In genomic region chr13:60225736-60226135, GRCm38 (mm10) we compare ENCODE assay signal across 8 mouse cellular contexts. TPM values are rescaled to one million over a fixed set of nuclear protein-coding genes. Genes with fewer than 3 reads are reported as not detected.
DNase-seq lines count a peak whose midpoint lies in the region; ATAC-seq and TF ChIP-seq lines count a peak whose summit lies in the region.

No protein-coding gene starts in this region.

- H3K27me3 ChIP-seq in midbrain, embryonic 14.5 days (ENCODE audit: control insufficient read depth, insufficient read depth, low read length), result no peaks in the 10 kb centered on the region
- H3K27me3 ChIP-seq in midbrain, embryonic 11.5 days (ENCODE audit: control insufficient read depth, insufficient read depth, low read length), result no peaks in the 10 kb centered on the region
- H3K27me3 ChIP-seq in hindbrain, postnatal 0 days (ENCODE audit: insufficient read depth, low read length), result no peaks in the 10 kb centered on the region
- H3K27me3 ChIP-seq in neural tube, embryonic 12.5 days (replicated peaks), result no peaks in the 10 kb centered on the region

- H3K4me1 ChIP-seq in midbrain, embryonic 14.5 days (ENCODE audit: control insufficient read depth, insufficient read depth, low read length), result no peaks in the 10 kb centered on the region
- no peaks in the 10 kb centered on the region for H3K4me1 ChIP-seq in midbrain, embryonic 11.5 days (ENCODE audit: control insufficient read depth, insufficient read depth, low read length)
- peaks cover 7% of the 10 kb centered on the region; the same call in 1 of the 2 replicates for H3K4me1 ChIP-seq in embryonic fibroblast, embryonic 13.5 days (ENCODE audit: control insufficient read depth, insufficient read depth, low read length)
- H3K4me1 ChIP-seq in hindbrain, postnatal 0 days (ENCODE audit: insufficient read depth, low read length), result no peaks in the 10 kb centered on the region
- H3K4me1 ChIP-seq in neural tube, embryonic 12.5 days, result peaks cover 13% of the 10 kb centered on the region

- H3K27ac ChIP-seq in midbrain, embryonic 14.5 days (replicated peaks; ENCODE audit: low read depth, low read length), result no peak overlapping the region
- H3K27ac ChIP-seq in midbrain, embryonic 11.5 days (ENCODE audit: low read depth, low read length), result no peak overlapping the region
- peak overlapping the region; percentile 84 for H3K27ac ChIP-seq in embryonic fibroblast, embryonic 13.5 days (ENCODE audit: insufficient read depth, low read length)
- H3K27ac ChIP-seq in hindbrain, postnatal 0 days, result no peak overlapping the region
- H3K27ac ChIP-seq in neural tube, embryonic 12.5 days, result no peak overlapping the region

- peaks cover 7% of the 10 kb centered on the region; the same call in 1 of the 2 replicates for H3K9me3 ChIP-seq in midbrain, embryonic 14.5 days (ENCODE audit: control insufficient read depth, low read length)
- H3K9me3 ChIP-seq in midbrain, embryonic 11.5 days (ENCODE audit: control insufficient read depth, low read length), result peaks cover 5% of the 10 kb centered on the region; the same call in 1 of the 2 replicates
- no peaks in the 10 kb centered on the region for H3K9me3 ChIP-seq in hindbrain, postnatal 0 days (ENCODE audit: low read length)
- 0 out of 2 replicates have a peak, but pooled peaks cover 5% of the 10 kb centered on the region for H3K9me3 ChIP-seq in neural tube, embryonic 12.5 days

- no peak overlapping the region for H3K4me2 ChIP-seq in midbrain, embryonic 14.5 days (ENCODE audit: low read length)
- H3K4me2 ChIP-seq in midbrain, embryonic 11.5 days, result no peak overlapping the region
- no peak overlapping the region for H3K4me2 ChIP-seq in hindbrain, postnatal 0 days (ENCODE audit: low read depth, low read length)
- 0 out of 2 replicates have a peak overlapping the region, but pooled peaks have one; percentile 8 for H3K4me2 ChIP-seq in neural tube, embryonic 12.5 days (replicated peaks)

- TF ChIP-seq POLR2A in embryonic fibroblast, embryonic 13.5 days (IDR thresholded peaks at IDR 0.05; ENCODE audit: low read depth, low read length), result no peak

- 72% methylated on average over 1 of the region's 1 CpGs for WGBS in midbrain, embryonic 14.5 days
- WGBS in midbrain, embryonic 11.5 days, result 97% methylated on average over 1 of the region's 1 CpGs
- 62% methylated on average over 1 of the region's 1 CpGs for WGBS in hindbrain, postnatal 0 days
- 61% methylated on average over 1 of the region's 1 CpGs for WGBS in neural tube, embryonic 12.5 days

- no peak overlapping the region for H3K4me3 ChIP-seq in midbrain, embryonic 14.5 days (replicated peaks; ENCODE audit: low read depth, low read length)
- H3K4me3 ChIP-seq in midbrain, embryonic 11.5 days (ENCODE audit: low read depth, low read length), result no peak overlapping the region
- no peak overlapping the region for H3K4me3 ChIP-seq in embryonic fibroblast, embryonic 13.5 days (ENCODE audit: insufficient read depth, low read length)
- no peak overlapping the region for H3K4me3 ChIP-seq in hindbrain, postnatal 0 days (ENCODE audit: low read length)
- H3K4me3 ChIP-seq in neural tube, embryonic 12.5 days, result no peak overlapping the region

- ATAC-seq in midbrain, embryonic 14.5 days (ENCODE audit: low FRiP score, low TSS enrichment), result no peak
- no peak for ATAC-seq in midbrain, embryonic 11.5 days (ENCODE audit: low FRiP score)
- ATAC-seq in hindbrain, postnatal 0 days, result no peak
- ATAC-seq in neural tube, embryonic 12.5 days (ENCODE audit: low FRiP score, low read depth), result no peak

- no peak overlapping the region for H3K9ac ChIP-seq in midbrain, embryonic 14.5 days (replicated peaks; ENCODE audit: low read length)
- no peak overlapping the region for H3K9ac ChIP-seq in midbrain, embryonic 11.5 days (ENCODE audit: low read length)
- no peak overlapping the region for H3K9ac ChIP-seq in hindbrain, postnatal 0 days (replicated peaks; ENCODE audit: low read length)
- H3K9ac ChIP-seq in neural tube, embryonic 12.5 days, result no peak overlapping the region

- peak; percentile 36 for DNase-seq in midbrain, embryonic 14.5 days
- DNase-seq in midbrain, embryonic 11.5 days (ENCODE audit: low spot score, missing footprints), result no peak
- peak; percentile 31 for DNase-seq in hindbrain, postnatal 0 days (ENCODE audit: low spot score)
- DNase-seq in gastrocnemius, adult 8-10 months (ENCODE audit: low spot score in 2 of 2), result no peak
- no peak for DNase-seq in frontal cortex, postnatal 25 days (ENCODE audit: low spot score in 2 of 2)
- DNase-seq in retina, embryonic 14.5 days (ENCODE audit: low spot score), result no peak

- TF ChIP-seq CTCF in embryonic fibroblast, embryonic 13.5 days (IDR thresholded peaks at IDR 0.05; ENCODE audit: borderline replicate concordance, insufficient read depth, low read length), result no peak
- TF ChIP-seq CTCF in hindbrain, postnatal 0 days (IDR thresholded peaks at IDR 0.05; ENCODE audit: low read depth), result no peak

- H3K36me3 ChIP-seq in midbrain, embryonic 14.5 days (ENCODE audit: control insufficient read depth, insufficient read depth, low read length), result no peaks in the 10 kb centered on the region
- H3K36me3 ChIP-seq in midbrain, embryonic 11.5 days (ENCODE audit: control insufficient read depth, insufficient read depth, low read length), result no peaks in the 10 kb centered on the region
- H3K36me3 ChIP-seq in hindbrain, postnatal 0 days (ENCODE audit: insufficient read depth, low read length), result no peaks in the 10 kb centered on the region
- H3K36me3 ChIP-seq in neural tube, embryonic 12.5 days, result no peaks in the 10 kb centered on the region

RNA-seq across cellular contexts. Expression of gene Gas1, which starts 48.6 kb away (rescaled TPM):
- polyA plus RNA-seq in midbrain, embryonic 14.5 days (2014; fragmentation: Nextera tagmentation; extraction: Ambion mirVana), result 13.8 and 24.2 TPM in 2 replicates
- polyA plus RNA-seq in midbrain, embryonic 11.5 days (2014; fragmentation: Nextera tagmentation; extraction: Ambion mirVana), result 87.2 and 103 TPM in 2 replicates
- 74.0 and 241 TPM in 2 replicates for polyA plus RNA-seq in embryonic fibroblast, embryonic 13.5 days (2011; ENCODE audit: insufficient read length, low read depth, missing spikeins)
- 60.3 and 81.2 TPM in 2 replicates for total RNA-seq in hindbrain, postnatal 0 days (2014; rRNA removed)
- polyA plus RNA-seq in hindbrain, postnatal 0 days (2015; fragmentation: Nextera tagmentation; extraction: Ambion mirVana), result 16.5 and 17.3 TPM in 2 replicates
- 153 and 168 TPM in 2 replicates for polyA plus RNA-seq in neural tube, embryonic 12.5 days (2016; fragmentation: Nextera tagmentation; extraction: Ambion mirVana)
- 10 to 100 TPM in 2 of 4 experiments, 1 to 10 TPM in 2; 6.8 to 11.9 (median 10.3) TPM for total RNA-seq in gastrocnemius, adult 8-10 months (2022)

Comparison
In these comparisons a context has a peak if more than half of its experiments do, and no peak if none do; other contexts are left out.
1. DNase-seq: peak in midbrain, embryonic 14.5 days (single experiment) and hindbrain, postnatal 0 days (single experiment); none in midbrain, embryonic 11.5 days (single experiment), gastrocnemius, adult 8-10 months (0 of 2), frontal cortex, postnatal 25 days (0 of 2) and retina, embryonic 14.5 days (single experiment).